Mouse (Mus musculus): ENCODE data around the gene Fbxl18. TPM values are rescaled to one million over a fixed set of nuclear protein-coding genes. Genes with fewer than 3 reads are reported as not detected.

Fbxl18 gene
- polyA plus RNA-seq, 2 experiments: 10.2 to 12.5 TPM

GRCm38 (mm10) chr5:142877337-142878280 is 17.6 kb downstream of the Fbxl18 start:
- Histone ChIP-seq H3K36me3 (ENCODE audit: control insufficient read depth, insufficient read depth, low read length) (peaks cover 44% of the 10 kb centered on the region), H3K4me1 (ENCODE audit: control insufficient read depth, insufficient read depth, low read length) (peaks cover 5% of the 10 kb centered on the region; the same call in 1 of the 2 replicates), H3K27me3 (ENCODE audit: control insufficient read depth, insufficient read depth, low read length) (no peaks in the 10 kb centered on the region), H3K27ac (replicated peaks; ENCODE audit: low read depth, low read length) (no peak overlapping the region), H3K9ac (ENCODE audit: low read depth, low read length, severe bottlenecking) (no peak overlapping the region), H3K4me2 (replicated peaks; ENCODE audit: low read depth, low read length, severe bottlenecking) (no peak overlapping the region), H3K9me3 (ENCODE audit: control insufficient read depth, low read length) (no peaks in the 10 kb centered on the region), H3K4me3 (replicated peaks; ENCODE audit: low read length) (no peak overlapping the region)
- no peak for TF ChIP-seq POLR2A (IDR thresholded peaks at IDR 0.05; ENCODE audit: borderline replicate concordance, extremely low read depth, insufficient read depth, insufficient read length)
- peak; percentile 58; the same call in 1 of the 2 replicates for ATAC-seq (ENCODE audit: low FRiP score, low read depth)
- 32% methylated on average over 11 of the region's 11 CpGs for WGBS
- DNase-seq (ENCODE audit: low spot score): peak; percentile 76

- Histone ChIP-seq H3K9ac (ENCODE audit: low read depth, low read length, severe bottlenecking) (no peak overlapping the region), H3K9me3 (ENCODE audit: control insufficient read depth, low read length) (no peaks in the 10 kb centered on the region), H3K36me3 (ENCODE audit: control insufficient read depth, insufficient read depth, low read length) (peaks cover 45% of the 10 kb centered on the region), H3K4me3 (replicated peaks; ENCODE audit: low read length) (no peak overlapping the region), H3K27me3 (ENCODE audit: control insufficient read depth, insufficient read depth, low read length) (no peaks in the 10 kb centered on the region), H3K4me1 (ENCODE audit: control insufficient read depth, insufficient read depth, low read length) (peaks cover 5% of the 10 kb centered on the region; the same call in 1 of the 2 replicates), H3K27ac (replicated peaks; ENCODE audit: low read depth, low read length) (no peak overlapping the region), H3K4me2 (replicated peaks; ENCODE audit: low read depth, low read length, severe bottlenecking) (no peak overlapping the region)
- ATAC-seq (ENCODE audit: low FRiP score, low read depth): no peak
- DNase-seq (ENCODE audit: low spot score): no peak
- no peak for TF ChIP-seq POLR2A (IDR thresholded peaks at IDR 0.05; ENCODE audit: borderline replicate concordance, extremely low read depth, insufficient read depth, insufficient read length)
- WGBS: 89% methylated on average over 5 of the region's 5 CpGs
Observed at GRCm38 (mm10) chr5:142876896-142877295, 18.3 kb downstream of the Fbxl18 start.

GRCm38 (mm10) chr5:142875513-142875905 is 19.7 kb downstream of the Fbxl18 start:
- no peak for ATAC-seq (ENCODE audit: low FRiP score, low read depth)
- TF ChIP-seq POLR2A (IDR thresholded peaks at IDR 0.05; ENCODE audit: borderline replicate concordance, extremely low read depth, insufficient read depth, insufficient read length): no peak
- Histone ChIP-seq H3K4me1 (ENCODE audit: control insufficient read depth, insufficient read depth, low read length) (peaks cover 5% of the 10 kb centered on the region; the same call in 1 of the 2 replicates), H3K36me3 (ENCODE audit: control insufficient read depth, insufficient read depth, low read length) (peaks cover 54% of the 10 kb centered on the region), H3K27me3 (ENCODE audit: control insufficient read depth, insufficient read depth, low read length) (no peaks in the 10 kb centered on the region), H3K4me3 (replicated peaks; ENCODE audit: low read length) (no peak overlapping the region), H3K4me2 (replicated peaks; ENCODE audit: low read depth, low read length, severe bottlenecking) (no peak overlapping the region), H3K27ac (replicated peaks; ENCODE audit: low read depth, low read length) (no peak overlapping the region), H3K9ac (ENCODE audit: low read depth, low read length, severe bottlenecking) (no peak overlapping the region), H3K9me3 (ENCODE audit: control insufficient read depth, low read length) (no peaks in the 10 kb centered on the region)
- no peak for DNase-seq (ENCODE audit: low spot score)
- 92% methylated on average over 9 of the region's 10 CpGs for whole genome bisulfite sequencing

GRCm38 (mm10) chr5:142874791-142875512 is 20.3 kb downstream of the Fbxl18 start:
- Histone ChIP-seq H3K36me3 (ENCODE audit: control insufficient read depth, insufficient read depth, low read length) (peaks cover 50% of the 10 kb centered on the region), H3K27ac (replicated peaks; ENCODE audit: low read depth, low read length) (no peak overlapping the region), H3K4me2 (replicated peaks; ENCODE audit: low read depth, low read length, severe bottlenecking) (no peak overlapping the region), H3K27me3 (ENCODE audit: control insufficient read depth, insufficient read depth, low read length) (no peaks in the 10 kb centered on the region), H3K9me3 (ENCODE audit: control insufficient read depth, low read length) (no peaks in the 10 kb centered on the region), H3K4me3 (replicated peaks; ENCODE audit: low read length) (no peak overlapping the region), H3K9ac (ENCODE audit: low read depth, low read length, severe bottlenecking) (no peak overlapping the region), H3K4me1 (ENCODE audit: control insufficient read depth, insufficient read depth, low read length) (peaks cover 5% of the 10 kb centered on the region; the same call in 1 of the 2 replicates)
- TF ChIP-seq POLR2A (IDR thresholded peaks at IDR 0.05; ENCODE audit: borderline replicate concordance, extremely low read depth, insufficient read depth, insufficient read length): no peak
- no peak for ATAC-seq (ENCODE audit: low FRiP score, low read depth)
- whole genome bisulfite sequencing: 79% methylated on average over 13 of the region's 13 CpGs
- DNase-seq (ENCODE audit: low spot score): no peak

GRCm38 (mm10) chr5:142873718-142874117 is 21.5 kb downstream of the Fbxl18 start:
- no peak overlapping the region for H3K4me3 ChIP-seq (replicated peaks; ENCODE audit: low read length)
- H3K9ac ChIP-seq (ENCODE audit: low read depth, low read length, severe bottlenecking): no peak overlapping the region
- no peak overlapping the region for H3K27ac ChIP-seq (replicated peaks; ENCODE audit: low read depth, low read length)
- WGBS: 97% methylated on average over 7 of the region's 7 CpGs
- no peak overlapping the region for H3K4me2 ChIP-seq (replicated peaks; ENCODE audit: low read depth, low read length, severe bottlenecking)
- peaks cover 50% of the 10 kb centered on the region for H3K36me3 ChIP-seq (ENCODE audit: control insufficient read depth, insufficient read depth, low read length)
- ATAC-seq (ENCODE audit: low FRiP score, low read depth): no peak
- peaks cover 12% of the 10 kb centered on the region; the same call in 1 of the 2 replicates for H3K4me1 ChIP-seq (ENCODE audit: control insufficient read depth, insufficient read depth, low read length)
- no peaks in the 10 kb centered on the region for H3K27me3 ChIP-seq (ENCODE audit: control insufficient read depth, insufficient read depth, low read length)
- no peak for DNase-seq (ENCODE audit: low spot score)
- TF ChIP-seq POLR2A (IDR thresholded peaks at IDR 0.05; ENCODE audit: borderline replicate concordance, extremely low read depth, insufficient read depth, insufficient read length): no peak
- H3K9me3 ChIP-seq (ENCODE audit: control insufficient read depth, low read length): no peaks in the 10 kb centered on the region

Measured in limb, embryonic 14.5 days (tissue).